Mouse (Mus musculus): ENCODE measurements around the gene Atxn1. TPM values are rescaled to one million over a fixed set of nuclear protein-coding genes. Genes with fewer than 3 reads are reported as not detected.

The Atxn1 gene
- polyA plus RNA-seq, 1 experiment from 2014 or later: 5.3 TPM

DNA sequence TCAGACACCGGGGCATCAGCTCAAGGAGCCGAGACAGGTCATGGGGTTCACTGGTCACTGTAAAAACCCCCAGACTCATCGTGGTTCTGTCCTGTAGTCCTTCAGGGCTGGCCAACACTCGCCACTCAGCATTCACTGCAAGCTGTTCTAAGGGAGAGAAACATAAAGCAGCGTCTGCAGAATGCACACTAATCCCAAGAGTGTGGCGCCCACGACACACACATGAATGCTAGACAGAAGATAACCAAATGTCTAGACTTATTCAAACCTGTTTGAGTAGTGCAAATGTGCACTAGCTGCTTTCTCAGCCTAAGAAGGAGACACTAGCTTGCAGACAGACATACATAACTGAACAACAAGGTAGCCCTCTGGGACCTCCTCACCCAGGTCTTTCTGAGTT, 321.9 kb downstream of the Atxn1 start:
- H3K36me3 ChIP-seq (ENCODE audit: control insufficient read depth, insufficient read depth, low read length): no peaks in the 10 kb centered on the region
- no peak overlapping the region for H3K4me3 ChIP-seq (ENCODE audit: low read length)
- no peak overlapping the region for H3K4me2 ChIP-seq (ENCODE audit: low read depth, low read length)
- H3K27me3 ChIP-seq (replicated peaks; ENCODE audit: control insufficient read depth, insufficient read depth, low read length): no peaks in the 10 kb centered on the region
- no peak for ATAC-seq
- H3K9me3 ChIP-seq (ENCODE audit: control insufficient read depth, low read length): no peaks in the 10 kb centered on the region
- no peak overlapping the region for H3K9ac ChIP-seq (ENCODE audit: low read depth, low read length)
- H3K27ac ChIP-seq (ENCODE audit: low read length): no peak overlapping the region
- 76% methylated on average over 7 of the region's 7 CpGs for WGBS
- no peaks in the 10 kb centered on the region for H3K4me1 ChIP-seq (ENCODE audit: control insufficient read depth, insufficient read depth, low read length)

GRCm38 (mm10) chr13:45640431-45640830, 324.4 kb downstream of the Atxn1 start:
- no peak for ATAC-seq
- 67% methylated on average over 5 of the region's 5 CpGs for WGBS
- H3K4me1 ChIP-seq (ENCODE audit: control insufficient read depth, insufficient read depth, low read length): no peaks in the 10 kb centered on the region
- H3K27me3 ChIP-seq (replicated peaks; ENCODE audit: control insufficient read depth, insufficient read depth, low read length): no peaks in the 10 kb centered on the region
- H3K4me3 ChIP-seq (ENCODE audit: low read length): no peak overlapping the region
- H3K4me2 ChIP-seq (ENCODE audit: low read depth, low read length): no peak overlapping the region
- no peak overlapping the region for H3K27ac ChIP-seq (ENCODE audit: low read length)
- H3K9me3 ChIP-seq (ENCODE audit: control insufficient read depth, low read length): no peaks in the 10 kb centered on the region
- no peak overlapping the region for H3K9ac ChIP-seq (ENCODE audit: low read depth, low read length)
- H3K36me3 ChIP-seq (ENCODE audit: control insufficient read depth, insufficient read depth, low read length): no peaks in the 10 kb centered on the region

DNA sequence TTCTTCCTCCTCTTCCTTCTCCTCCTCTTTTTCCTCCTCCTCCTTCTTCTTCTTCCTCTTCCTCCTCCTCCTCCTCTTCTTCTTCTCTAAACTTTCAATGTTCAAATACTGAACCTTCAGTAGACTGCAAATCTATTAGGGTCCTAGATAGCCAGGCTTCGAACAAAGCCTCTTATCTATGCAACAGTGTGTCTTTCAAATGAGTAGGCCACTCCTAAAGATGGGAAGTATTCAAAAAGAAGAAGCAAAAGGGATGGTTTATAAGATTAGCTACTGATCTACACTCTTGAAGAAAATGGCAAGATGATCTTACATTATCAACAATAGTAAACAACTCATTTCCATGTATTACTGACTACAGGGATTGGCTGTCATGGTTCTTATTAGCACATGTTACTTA, 326.5 kb downstream of the Atxn1 start:
- H3K4me2 ChIP-seq (ENCODE audit: low read depth, low read length): no peak overlapping the region
- no peaks in the 10 kb centered on the region for H3K4me1 ChIP-seq (ENCODE audit: control insufficient read depth, insufficient read depth, low read length)
- H3K9me3 ChIP-seq (ENCODE audit: control insufficient read depth, low read length): no peaks in the 10 kb centered on the region
- no peaks in the 10 kb centered on the region for H3K36me3 ChIP-seq (ENCODE audit: control insufficient read depth, insufficient read depth, low read length)
- ATAC-seq: no peak
- 80% methylated on average over 1 of the region's 1 CpGs for WGBS
- no peak overlapping the region for H3K27ac ChIP-seq (ENCODE audit: low read length)
- H3K27me3 ChIP-seq (replicated peaks; ENCODE audit: control insufficient read depth, insufficient read depth, low read length): no peaks in the 10 kb centered on the region
- H3K4me3 ChIP-seq (ENCODE audit: low read length): no peak overlapping the region
- no peak overlapping the region for H3K9ac ChIP-seq (ENCODE audit: low read depth, low read length)

DNA sequence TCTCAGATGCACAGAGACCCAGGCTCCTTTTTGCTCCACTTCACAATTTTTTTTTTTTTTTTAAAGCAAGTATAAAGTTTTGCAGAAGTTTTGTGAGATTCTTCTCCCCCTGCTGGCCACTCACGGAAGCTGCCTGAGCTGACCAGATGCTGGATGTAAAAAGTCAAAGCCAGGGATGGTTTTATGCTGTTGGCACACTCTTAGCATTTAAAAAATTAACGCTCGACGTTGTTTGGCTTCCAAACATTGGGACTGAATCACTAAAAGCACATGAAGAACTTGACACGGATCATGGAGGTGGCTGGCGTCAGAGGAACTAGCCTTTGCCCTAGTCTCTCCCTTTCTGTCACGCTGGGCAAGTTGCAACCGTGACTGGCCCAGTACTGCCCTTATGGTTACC, 327.5 kb downstream of the Atxn1 start:
- H3K9me3 ChIP-seq (ENCODE audit: control insufficient read depth, low read length): no peaks in the 10 kb centered on the region
- ATAC-seq: no peak
- no peaks in the 10 kb centered on the region for H3K4me1 ChIP-seq (ENCODE audit: control insufficient read depth, insufficient read depth, low read length)
- H3K4me2 ChIP-seq (ENCODE audit: low read depth, low read length): no peak overlapping the region
- no peak overlapping the region for H3K4me3 ChIP-seq (ENCODE audit: low read length)
- H3K27ac ChIP-seq (ENCODE audit: low read length): no peak overlapping the region
- no peaks in the 10 kb centered on the region for H3K36me3 ChIP-seq (ENCODE audit: control insufficient read depth, insufficient read depth, low read length)
- no peaks in the 10 kb centered on the region for H3K27me3 ChIP-seq (replicated peaks; ENCODE audit: control insufficient read depth, insufficient read depth, low read length)
- WGBS: 56% methylated on average over 8 of the region's 8 CpGs
- H3K9ac ChIP-seq (ENCODE audit: low read depth, low read length): no peak overlapping the region

DNA sequence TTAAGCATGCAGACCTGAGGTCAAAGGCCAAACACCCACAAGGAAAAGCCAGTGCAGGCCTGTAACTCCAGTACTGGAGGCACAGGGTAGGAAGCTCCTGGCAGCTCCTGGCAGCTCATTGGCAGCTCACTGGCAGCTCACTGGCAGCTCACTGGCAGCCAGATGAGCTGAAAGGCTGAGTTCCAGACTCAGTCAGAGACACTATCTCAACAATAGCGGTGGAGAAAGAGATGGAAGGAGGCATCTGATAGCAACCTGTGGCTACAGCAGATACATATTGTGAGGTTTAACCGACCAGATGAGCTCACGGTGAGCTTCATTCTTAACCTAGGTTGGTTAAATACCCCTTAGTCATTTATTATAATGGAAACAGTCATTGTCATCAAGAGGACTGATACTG, 328.4 kb downstream of the Atxn1 start:
- Histone ChIP-seq H3K36me3 (ENCODE audit: control insufficient read depth, insufficient read depth, low read length) (no peaks in the 10 kb centered on the region), H3K4me1 (ENCODE audit: control insufficient read depth, insufficient read depth, low read length) (no peaks in the 10 kb centered on the region), H3K4me3 (ENCODE audit: low read length) (no peak overlapping the region), H3K9me3 (ENCODE audit: control insufficient read depth, low read length) (no peaks in the 10 kb centered on the region), H3K9ac (ENCODE audit: low read depth, low read length) (no peak overlapping the region), H3K27ac (ENCODE audit: low read length) (no peak overlapping the region), H3K4me2 (ENCODE audit: low read depth, low read length) (no peak overlapping the region), H3K27me3 (replicated peaks; ENCODE audit: control insufficient read depth, insufficient read depth, low read length) (no peaks in the 10 kb centered on the region)
- no peak for ATAC-seq
- WGBS: 85% methylated on average over 3 of the region's 3 CpGs

DNA sequence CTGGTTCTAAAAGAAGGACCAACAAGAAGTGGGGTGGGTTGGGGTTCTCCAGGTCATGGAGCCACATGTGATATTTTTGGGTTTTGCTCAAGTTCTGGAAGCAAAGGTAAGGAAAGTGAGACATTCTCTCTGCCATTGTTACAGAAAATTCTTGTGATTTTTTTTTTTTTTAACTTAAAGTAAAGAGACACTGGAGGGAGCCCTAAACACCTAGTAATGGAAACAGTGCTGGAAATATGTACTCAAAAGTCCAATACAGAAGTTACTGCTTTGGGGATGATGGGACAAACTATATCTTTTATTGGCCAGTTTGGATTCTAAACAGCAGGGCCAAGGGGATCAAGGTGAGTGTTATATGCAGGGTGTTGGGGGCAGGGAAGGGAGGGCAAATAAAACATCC, 330.9 kb downstream of the Atxn1 start:
- Histone ChIP-seq H3K4me1 (ENCODE audit: control insufficient read depth, insufficient read depth, low read length) (no peaks in the 10 kb centered on the region), H3K9ac (ENCODE audit: low read depth, low read length) (no peak overlapping the region), H3K9me3 (ENCODE audit: control insufficient read depth, low read length) (no peaks in the 10 kb centered on the region), H3K4me3 (ENCODE audit: low read length) (no peak overlapping the region), H3K4me2 (ENCODE audit: low read depth, low read length) (no peak overlapping the region), H3K27me3 (replicated peaks; ENCODE audit: control insufficient read depth, insufficient read depth, low read length) (no peaks in the 10 kb centered on the region), H3K36me3 (ENCODE audit: control insufficient read depth, insufficient read depth, low read length) (no peaks in the 10 kb centered on the region), H3K27ac (ENCODE audit: low read length) (no peak overlapping the region)
- ATAC-seq: no peak

DNA sequence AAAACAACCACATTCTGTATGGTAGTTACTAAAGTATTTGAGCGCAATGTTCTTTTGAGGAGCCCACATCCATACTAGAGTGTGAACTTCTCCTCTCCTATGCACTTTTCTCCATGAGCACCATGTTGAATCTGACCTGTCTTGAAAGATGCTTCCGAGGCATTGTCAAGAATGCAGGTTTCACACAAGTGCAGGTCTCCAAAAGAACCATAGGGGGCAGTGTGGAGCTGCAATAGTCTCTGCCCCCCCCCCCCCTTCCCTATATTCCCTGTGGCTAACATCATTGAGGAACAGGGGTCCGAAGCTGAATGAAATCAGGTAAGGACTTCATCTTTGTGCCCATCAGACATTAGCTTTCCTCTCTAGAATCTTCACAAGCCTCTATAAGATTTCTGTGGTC, 332.7 kb downstream of the Atxn1 start:
- ATAC-seq: no peak
- 82% methylated on average over 3 of the region's 3 CpGs for WGBS
- no peak overlapping the region for H3K4me3 ChIP-seq (ENCODE audit: low read length)

DNA sequence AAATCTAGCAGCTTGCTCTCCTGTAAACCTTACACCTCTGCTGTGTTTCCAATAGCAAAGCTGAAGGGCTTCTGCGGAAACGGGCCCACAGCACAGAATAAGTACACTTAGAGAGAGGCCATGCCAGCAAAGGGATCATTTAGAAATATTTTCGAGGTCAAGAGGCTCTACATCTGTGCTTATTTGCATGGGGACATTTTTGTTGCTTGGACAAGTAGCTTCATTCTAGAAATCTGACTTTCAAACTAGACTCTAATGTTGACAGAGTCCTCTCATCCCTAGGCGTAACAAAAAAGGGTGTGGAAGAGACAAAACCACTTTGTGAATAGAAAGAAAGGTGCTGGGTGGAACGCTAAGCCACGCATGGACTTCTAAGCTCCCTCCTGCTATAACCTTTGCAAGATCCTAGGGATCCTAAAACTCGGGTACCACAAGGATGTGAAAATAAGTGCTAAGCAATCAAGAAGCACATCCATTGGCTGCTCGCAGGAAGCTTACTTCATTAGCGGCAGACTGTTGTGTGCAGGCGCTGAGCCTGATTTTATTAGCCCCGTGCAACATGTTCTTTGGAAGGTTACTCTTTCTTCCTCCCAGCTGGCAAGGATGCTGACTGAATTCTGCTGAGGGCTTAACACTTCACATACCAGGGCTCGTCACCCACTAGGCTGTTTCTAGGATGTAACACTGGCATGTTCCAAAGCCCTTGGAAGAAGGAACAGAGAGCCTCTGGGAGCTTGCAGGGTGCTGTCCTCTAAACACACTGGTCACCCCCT, 334.1 kb downstream of the Atxn1 start:
- 77% methylated on average over 12 of the region's 12 CpGs for WGBS
- Histone ChIP-seq H3K4me2 (ENCODE audit: low read depth, low read length) (no peak overlapping the region), H3K4me3 (ENCODE audit: low read length) (no peak overlapping the region), H3K36me3 (ENCODE audit: control insufficient read depth, insufficient read depth, low read length) (no peaks in the 10 kb centered on the region), H3K27me3 (replicated peaks; ENCODE audit: control insufficient read depth, insufficient read depth, low read length) (no peaks in the 10 kb centered on the region), H3K4me1 (ENCODE audit: control insufficient read depth, insufficient read depth, low read length) (no peaks in the 10 kb centered on the region), H3K9ac (ENCODE audit: low read depth, low read length) (no peak overlapping the region), H3K27ac (ENCODE audit: low read length) (no peak overlapping the region), H3K9me3 (ENCODE audit: control insufficient read depth, low read length) (no peaks in the 10 kb centered on the region)
- ATAC-seq: no peak

More for the DNA sequence above, 332.7 kb downstream of the Atxn1 start:
- H3K9ac ChIP-seq (ENCODE audit: low read depth, low read length): no peak overlapping the region
- no peaks in the 10 kb centered on the region for H3K27me3 ChIP-seq (replicated peaks; ENCODE audit: control insufficient read depth, insufficient read depth, low read length)
- H3K9me3 ChIP-seq (ENCODE audit: control insufficient read depth, low read length): no peaks in the 10 kb centered on the region
- H3K4me2 ChIP-seq (ENCODE audit: low read depth, low read length): no peak overlapping the region
- no peak overlapping the region for H3K27ac ChIP-seq (ENCODE audit: low read length)
- H3K4me1 ChIP-seq (ENCODE audit: control insufficient read depth, insufficient read depth, low read length): no peaks in the 10 kb centered on the region
- no peaks in the 10 kb centered on the region for H3K36me3 ChIP-seq (ENCODE audit: control insufficient read depth, insufficient read depth, low read length)

DNA sequence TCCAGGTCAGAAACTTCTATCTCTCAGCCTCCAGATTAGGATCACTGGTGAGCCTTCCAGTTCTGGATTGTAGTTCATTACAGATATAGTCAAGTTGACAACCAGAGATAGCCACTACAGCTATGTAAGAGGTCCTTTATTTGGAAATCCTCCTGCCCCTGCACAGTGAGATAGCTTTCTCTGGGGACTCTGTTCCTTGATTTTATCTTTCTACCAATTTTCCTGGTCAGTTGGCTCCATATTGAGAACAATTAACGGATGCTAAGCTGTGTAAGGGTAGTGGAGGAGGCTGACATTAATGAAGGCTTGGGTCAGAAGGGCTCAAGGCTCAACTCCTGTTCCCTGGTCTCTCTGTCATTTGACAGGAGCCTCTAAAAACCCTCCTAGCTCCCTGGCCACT, 335.1 kb downstream of the Atxn1 start:
- WGBS: 76% methylated on average over 1 of the region's 1 CpGs
- Histone ChIP-seq H3K4me3 (ENCODE audit: low read length) (no peak overlapping the region), H3K9me3 (ENCODE audit: control insufficient read depth, low read length) (no peaks in the 10 kb centered on the region), H3K27me3 (replicated peaks; ENCODE audit: control insufficient read depth, insufficient read depth, low read length) (no peaks in the 10 kb centered on the region), H3K36me3 (ENCODE audit: control insufficient read depth, insufficient read depth, low read length) (no peaks in the 10 kb centered on the region), H3K9ac (ENCODE audit: low read depth, low read length) (no peak overlapping the region), H3K4me1 (ENCODE audit: control insufficient read depth, insufficient read depth, low read length) (no peaks in the 10 kb centered on the region), H3K4me2 (ENCODE audit: low read depth, low read length) (no peak overlapping the region), H3K27ac (ENCODE audit: low read length) (no peak overlapping the region)
- no peak for ATAC-seq

- H3K36me3 ChIP-seq (ENCODE audit: control insufficient read depth, insufficient read depth, low read length): no peaks in the 10 kb centered on the region
- H3K4me2 ChIP-seq (ENCODE audit: low read depth, low read length): no peak overlapping the region
- no peaks in the 10 kb centered on the region for H3K4me1 ChIP-seq (ENCODE audit: control insufficient read depth, insufficient read depth, low read length)
- WGBS: 81% methylated on average over 8 of the region's 8 CpGs
- no peak overlapping the region for H3K9ac ChIP-seq (ENCODE audit: low read depth, low read length)
- ATAC-seq: no peak
- H3K4me3 ChIP-seq (ENCODE audit: low read length): no peak overlapping the region
- no peaks in the 10 kb centered on the region for H3K27me3 ChIP-seq (replicated peaks; ENCODE audit: control insufficient read depth, insufficient read depth, low read length)
- no peak overlapping the region for H3K27ac ChIP-seq (ENCODE audit: low read length)
- no peaks in the 10 kb centered on the region for H3K9me3 ChIP-seq (ENCODE audit: control insufficient read depth, low read length)
Measured at GRCm38 (mm10) chr13:45628341-45628740, 336.5 kb downstream of the Atxn1 start.
